Mouse (Mus musculus) liver, embryonic 14.5 days (tissue): ENCODE data around the gene Tubgcp3. TPM values are rescaled to one million over a fixed set of nuclear protein-coding genes. Genes with fewer than 3 reads are reported as not detected.

Experiments
- ATAC-seq: fragments of 200-750 bp; cut with Nextera tagmentation; 2 replicates; pipeline ENCODE4 v1.8.0; 2017; ENCODE audit warnings: moderate number of reproducible peaks, mild to moderate bottlenecking, moderate library complexity; ENCODE audit not compliant: insufficient read depth
- DNase-seq, 3 experiments: peaks; one replicate each; pipeline ENCODE4 v3.0.0-alpha.2; 2012 to 2013; ENCODE audit warnings: low read depth in 3 of 3, low spot score in 3 of 3
- H3K27ac ChIP-seq: fragments of 300-500 bp; sonication (generic); 2 replicates; pipeline ENCODE4 v1.5.1; 2014; ENCODE audit warnings: moderate library complexity, mild to moderate bottlenecking, control low read depth, inconsistent platforms
- H3K27me3 ChIP-seq: fragments of 300-500 bp; sonication (generic); 2 replicates; pipeline ENCODE4 v1.6.1; 2014; ENCODE audit warnings: mild to moderate bottlenecking, low read length, moderate library complexity; ENCODE audit not compliant: control insufficient read depth, insufficient read depth
- H3K36me3 ChIP-seq: fragments of 300-500 bp; sonication (generic); replicated peaks from 2 replicates; pipeline ENCODE4 v1.6.1; 2014; ENCODE audit warnings: low read depth; ENCODE audit not compliant: control insufficient read depth, insufficient read depth
- H3K4me1 ChIP-seq, 2 experiments: fragments of 200-500 bp in 1 of 2; fragments of 300-500 bp in 1 of 2; sonication (generic) in 1 of 2; replicated peaks; 2 replicates each; pipeline ENCODE4 v1.6.1; 2012 to 2014; ENCODE audit warnings: antibody characterized with exemption in 1 of 2, inconsistent platforms in 1 of 2, low read length in 1 of 2; ENCODE audit not compliant: control insufficient read depth in 2 of 2, insufficient read depth in 2 of 2
- H3K4me2 ChIP-seq: fragments of 300-500 bp; sonication (generic); 2 replicates; pipeline ENCODE4 v1.6.1; 2014; ENCODE audit warnings: low read depth, mild to moderate bottlenecking, control low read depth, moderate library complexity
- H3K4me3 ChIP-seq, 2 experiments: fragments of 200-500 bp in 1 of 2; fragments of 300-500 bp in 1 of 2; sonication (generic) in 1 of 2; 2 replicates each; pipeline ENCODE4 v1.5.1; 2012 to 2014; ENCODE audit warnings: low read depth in 2 of 2, low read length in 2 of 2, mild to moderate bottlenecking in 2 of 2, control low read depth in 1 of 2, inconsistent platforms in 1 of 2, moderate library complexity in 1 of 2; ENCODE audit not compliant: insufficient read depth in 1 of 2
- H3K9ac ChIP-seq: fragments of 300-500 bp; sonication (generic); replicated peaks from 2 replicates; pipeline ENCODE4 v1.6.1; 2014; ENCODE audit warnings: mild to moderate bottlenecking, control low read depth, moderate library complexity
- H3K9me3 ChIP-seq: fragments of 300-500 bp; sonication (generic); 2 replicates; pipeline ENCODE4 v1.6.1; 2016; ENCODE audit warnings: low read length, mixed read lengths; ENCODE audit not compliant: control insufficient read depth
- CTCF ChIP-seq: IDR thresholded peaks from 2 replicates; pipeline ENCODE4 v1.5.1; 2016; ENCODE audit warnings: antibody characterized with exemption, low read depth, control low read depth
- EP300 ChIP-seq: IDR thresholded peaks from 2 replicates; pipeline ENCODE4 v1.6.1; 2016; ENCODE audit warnings: antibody characterized with exemption, low read depth
- WGBS: fragments of 180-500 bp; shearing (Covaris S2); extraction: QIAGEN DNeasy Blood & Tissue Kit; methylation state at CpG from one replicate; pipeline ENCODE4 v1.1.7; 2014; ENCODE audit not compliant: insufficient replicate concordance; 5-methylcytosine and 5-hydroxymethylcytosine counted together
- polyA plus RNA-seq, 2 experiments: library from polyadenylated mRNA; depleted of rRNA in 1 of 2; stranded (reverse) in 1 of 2; unstranded in 1 of 2; fragments of >200 nt; fragmentation: Nextera tagmentation in 1 of 2; extraction: Ambion mirVana in 1 of 2; gene quantifications; 2 replicates each; pipeline versions ENCODE4 v1.2.1 to v1.2.3; 2012 to 2014

Gene Tubgcp3
- polyA plus RNA-seq (2012; rRNA removed) (39.4 and 39.8 TPM in 2 replicates), polyA plus RNA-seq (2014; fragmentation: Nextera tagmentation; extraction: Ambion mirVana) (26.1 and 31.2 TPM in 2 replicates)

DNA sequence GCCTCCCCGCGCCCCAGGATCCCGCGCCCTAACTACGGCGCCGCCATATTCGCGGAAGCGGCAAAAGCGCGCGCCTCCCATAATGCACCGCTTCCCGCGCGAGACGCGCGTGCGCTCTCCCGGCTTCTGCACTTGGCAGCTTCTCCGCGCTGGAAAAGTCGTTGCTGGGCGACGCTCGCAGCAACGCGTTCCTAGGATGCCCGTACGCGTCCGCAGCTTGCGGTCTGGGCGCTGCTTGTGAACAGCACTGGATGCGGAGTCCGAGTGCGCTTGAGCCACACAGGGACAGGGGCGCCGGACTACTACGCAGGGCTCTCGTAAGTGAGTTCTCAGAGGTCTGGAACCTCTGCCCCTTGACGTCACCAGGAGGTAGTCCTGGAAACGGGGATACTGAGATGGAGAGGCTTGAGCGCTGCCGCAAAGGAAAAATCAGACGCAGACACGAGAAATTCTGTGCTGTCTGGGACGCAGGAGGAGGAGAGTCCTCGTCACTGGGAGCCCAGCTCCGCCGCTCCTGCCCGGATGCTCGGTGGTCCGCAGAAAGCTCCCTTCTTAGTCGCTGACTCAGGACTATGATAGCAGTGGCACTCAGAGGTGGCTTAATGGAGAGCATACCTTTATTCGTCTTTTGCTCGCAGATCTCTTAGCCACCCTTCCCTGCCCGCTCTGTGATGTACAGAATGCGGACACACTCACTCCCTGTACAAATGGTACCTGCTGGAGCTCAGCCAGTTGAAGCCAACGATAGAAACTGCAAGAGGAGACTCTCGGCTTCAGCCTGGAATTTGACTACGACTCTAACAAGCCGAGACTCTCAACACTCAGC is at the start of gene Tubgcp3:
TSS of gene Tubgcp3 (minus strand) at position 193 of the 826 bp plus-strand sequence.
- Histone ChIP-seq H3K4me3 (peak within 1 kb of the TSS; percentile 94 to 96), H3K27me3 (no peaks in the 10 kb centered on the region), H3K9ac (peak within 1 kb of the TSS; percentile 89), H3K4me2 (peak within 1 kb of the TSS; percentile 87), H3K36me3 (peaks cover 13% of the 10 kb centered on the region), H3K4me1 (peaks cover 17 to 21% of the 10 kb centered on the region in 2 experiments), H3K27ac (peak within 1 kb of the TSS; percentile 72), H3K9me3 (no peaks in the 10 kb centered on the region)
- peak; percentile 83 for ATAC-seq
- WGBS: 3% methylated on average over 65 of the region's 65 CpGs
- TF ChIP-seq CTCF (no peak; the same call in 1 of the 2 replicates), EP300 (no peak)
- DNase-seq: peak; percentile 77 to 80 (median 78)

GRCm38 (mm10) chr8:12719091-12719490 is 47.0 kb upstream of the Tubgcp3 start:
- TF ChIP-seq CTCF: no peak
- TF ChIP-seq EP300: no peak
- no peak overlapping the region for H3K9ac ChIP-seq
- H3K4me2 ChIP-seq: no peak overlapping the region
- no peaks in the 10 kb centered on the region for H3K9me3 ChIP-seq
- DNase-seq (no peak), ATAC-seq (no peak)
- no peak overlapping the region for H3K27ac ChIP-seq
- no peaks in the 10 kb centered on the region for H3K27me3 ChIP-seq
- H3K4me1 ChIP-seq: no peaks in the 10 kb centered on the region
- H3K36me3 ChIP-seq: no peaks in the 10 kb centered on the region
- WGBS: 65% methylated on average over 9 of the region's 9 CpGs
- H3K4me3 ChIP-seq: no peak overlapping the region

DNA sequence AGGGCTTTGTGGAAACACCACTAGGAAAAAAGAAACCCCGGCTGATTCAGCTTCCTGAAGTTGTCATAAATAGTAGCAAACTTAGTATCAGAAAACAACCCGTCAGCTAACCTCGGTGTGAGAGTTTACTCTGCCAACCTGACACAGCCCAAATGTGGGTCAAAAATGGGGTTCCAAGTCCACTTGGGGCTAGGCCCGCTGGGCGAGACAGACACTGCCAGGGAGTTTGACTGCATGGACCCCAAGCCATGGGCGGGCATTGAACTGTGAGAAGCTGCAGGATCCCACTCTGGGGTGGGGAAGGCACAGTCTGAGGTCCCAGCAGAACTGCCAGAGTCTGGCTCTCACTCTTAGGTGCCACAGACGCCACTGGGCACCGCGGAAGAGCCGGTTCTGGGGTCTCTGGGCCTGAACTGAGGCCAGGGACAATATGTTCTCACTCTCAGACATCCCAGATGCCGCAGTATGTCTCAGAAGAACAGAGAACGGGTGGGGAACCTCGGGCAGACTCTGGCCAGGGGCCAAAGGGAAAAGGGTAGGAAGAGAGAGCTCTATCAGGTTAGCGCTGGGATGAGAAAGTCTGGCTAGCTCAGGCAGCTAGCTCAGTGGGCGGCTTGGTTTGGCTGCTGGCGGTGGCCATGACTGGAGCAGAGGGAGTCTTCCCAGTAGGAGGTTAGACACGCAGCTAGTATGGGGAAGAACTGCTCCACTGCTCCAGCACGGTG is 44.0 kb upstream of the Tubgcp3 start:
- TF ChIP-seq CTCF (no peak), EP300 (no peak)
- H3K27ac ChIP-seq: no peak overlapping the region
- H3K9ac ChIP-seq: no peak overlapping the region
- DNase-seq: no peak
- 62% methylated on average over 18 of the region's 18 CpGs for WGBS
- H3K4me2 ChIP-seq: no peak overlapping the region
- no peaks in the 10 kb centered on the region for H3K4me1 ChIP-seq
- no peaks in the 10 kb centered on the region for H3K9me3 ChIP-seq
- no peaks in the 10 kb centered on the region for H3K36me3 ChIP-seq
- no peak overlapping the region for H3K4me3 ChIP-seq
- no peaks in the 10 kb centered on the region for H3K27me3 ChIP-seq
- no peak for ATAC-seq

DNA sequence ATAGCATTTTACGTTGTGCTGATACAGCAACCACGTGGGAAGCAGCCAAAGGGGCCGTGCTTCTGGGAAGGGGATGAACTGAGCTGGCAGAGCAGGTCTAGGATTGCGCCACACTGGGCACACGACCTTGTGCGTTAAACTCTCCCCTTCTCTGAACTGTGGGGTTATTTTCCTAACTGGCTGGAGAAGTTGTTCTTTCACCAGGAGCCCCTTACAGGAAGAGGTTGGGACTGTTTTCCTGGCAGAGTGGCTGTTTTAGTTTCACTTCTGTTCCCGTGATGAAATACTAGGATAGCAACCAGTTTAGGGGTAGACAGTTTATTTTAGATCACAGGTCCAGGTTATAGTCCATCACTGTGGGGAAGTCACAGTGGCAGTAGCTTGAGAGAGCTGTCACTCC is 39.6 kb upstream of the Tubgcp3 start:
- ATAC-seq (no peak), DNase-seq (no peak)
- no peaks in the 10 kb centered on the region for H3K36me3 ChIP-seq
- H3K4me3 ChIP-seq: no peak overlapping the region
- 49% methylated on average over 7 of the region's 7 CpGs for WGBS
- H3K27me3 ChIP-seq: no peaks in the 10 kb centered on the region
- H3K9me3 ChIP-seq: no peaks in the 10 kb centered on the region
- no peaks in the 10 kb centered on the region for H3K4me1 ChIP-seq
- TF ChIP-seq CTCF (no peak), EP300 (no peak)
- no peak overlapping the region for H3K4me2 ChIP-seq
- H3K27ac ChIP-seq: no peak overlapping the region
- no peak overlapping the region for H3K9ac ChIP-seq

GRCm38 (mm10) chr8:12703597-12703996 is 31.5 kb upstream of the Tubgcp3 start:
- 52% methylated on average over 4 of the region's 4 CpGs for WGBS
- H3K36me3 ChIP-seq: no peaks in the 10 kb centered on the region
- TF ChIP-seq CTCF (no peak), EP300 (no peak)
- H3K27me3 ChIP-seq: no peaks in the 10 kb centered on the region
- no peak overlapping the region for H3K4me2 ChIP-seq
- DNase-seq: peak in 1 of 3 experiments; percentile 19
- no peaks in the 10 kb centered on the region for H3K4me1 ChIP-seq
- H3K9me3 ChIP-seq: no peaks in the 10 kb centered on the region
- no peak overlapping the region for H3K9ac ChIP-seq
- no peak for ATAC-seq
- H3K4me3 ChIP-seq: no peak overlapping the region
- H3K27ac ChIP-seq: no peak overlapping the region
